In genomic region chr19:23543244-23544004, GRCm38 (mm10) we compare ENCODE assay signal across 21 mouse cellular contexts.
DNase-seq lines count a peak whose midpoint lies in the region; ATAC-seq and TF ChIP-seq lines count a peak whose summit lies in the region.
"Had no signal": no experiment of that assay in that cellular context is flagged by ENCODE, and none has a peak within 500 bp of the region (broad histone marks: within the 10 kb centered on the region; RNA-seq: fewer than 3 reads in every experiment).

No protein-coding gene starts in this region.

- no peak overlapping the region for H3K9ac ChIP-seq in midbrain, embryonic 12.5 days (replicated peaks)
- H3K9ac ChIP-seq in midbrain, postnatal 0 days (replicated peaks; ENCODE audit: low read length, poor library complexity, severe bottlenecking): no peak overlapping the region
- no peak overlapping the region for H3K9ac ChIP-seq in forebrain, embryonic 15.5 days (replicated peaks)
- no peak overlapping the region for H3K9ac ChIP-seq in hindbrain, embryonic 11.5 days (ENCODE audit: low read depth, low read length)
- H3K9ac ChIP-seq: embryonic facial prominence, embryonic 15.5 days; heart, embryonic 13.5 days; hindbrain, embryonic 13.5 days had no signal

- TF ChIP-seq CTCF in midbrain, postnatal 0 days (IDR thresholded peaks at IDR 0.05): no peak
- TF ChIP-seq CTCF in brain, embryonic 14.5 days (IDR thresholded peaks at IDR 0.05; ENCODE audit: borderline replicate concordance, extremely low read depth, insufficient read depth, insufficient read length): no peak

- intact Hi-C loops in left cerebral cortex, postnatal 36 days (cut with DNase I): loop anchor here (10.0 kb wide), 1 partner anchor 211 kb away; the partner anchor contains the start of gene Apba1

- H3K27me3 ChIP-seq in midbrain, embryonic 12.5 days: no peaks in the 10 kb centered on the region
- H3K27me3 ChIP-seq in midbrain, postnatal 0 days (ENCODE audit: insufficient read depth, low read length): no peaks in the 10 kb centered on the region
- no peaks in the 10 kb centered on the region for H3K27me3 ChIP-seq in forebrain, embryonic 15.5 days
- no peaks in the 10 kb centered on the region for H3K27me3 ChIP-seq in hindbrain, embryonic 11.5 days (ENCODE audit: control insufficient read depth, insufficient read depth, low read length)
- H3K27me3 ChIP-seq: CH12.LX; embryonic facial prominence, embryonic 15.5 days; heart, embryonic 13.5 days; hindbrain, embryonic 13.5 days had no signal

- DNase-seq in midbrain, postnatal 0 days (ENCODE audit: low spot score): no peak
- peak; percentile 89 for DNase-seq in brain, embryonic 14.5 days (ENCODE audit: low read depth)
- DNase-seq in retina, embryonic 14.5 days (ENCODE audit: low spot score): peak; percentile 36
- no peak for DNase-seq in hindbrain, embryonic 11.5 days (ENCODE audit: low spot score)
- no peak for DNase-seq in left cerebral cortex, postnatal 36 days (ENCODE audit: low spot score in 2 of 2)
- DNase-seq: adrenal gland, adult 2 months; adrenal gland, postnatal 25 days; cerebellum, adult 2 months; cerebellum, postnatal 14 days; embryo, embryonic 11 days; gastrocnemius, postnatal 36 days; heart, adult 11 months; heart, postnatal 4 days had no signal

- no peaks in the 10 kb centered on the region for H3K36me3 ChIP-seq in midbrain, embryonic 12.5 days
- H3K36me3 ChIP-seq in midbrain, postnatal 0 days (ENCODE audit: insufficient read depth, low read length): no peaks in the 10 kb centered on the region
- H3K36me3 ChIP-seq in forebrain, embryonic 15.5 days: no peaks in the 10 kb centered on the region
- H3K36me3 ChIP-seq in hindbrain, embryonic 11.5 days (ENCODE audit: control insufficient read depth, insufficient read depth, low read length): no peaks in the 10 kb centered on the region
- H3K36me3 ChIP-seq: embryonic facial prominence, embryonic 15.5 days; heart, embryonic 13.5 days; hindbrain, embryonic 13.5 days had no signal

- H3K4me3 ChIP-seq in midbrain, embryonic 12.5 days: no peak overlapping the region
- H3K4me3 ChIP-seq in midbrain, postnatal 0 days (ENCODE audit: low read depth, low read length): no peak overlapping the region
- H3K4me3 ChIP-seq in forebrain, embryonic 15.5 days: no peak overlapping the region
- H3K4me3 ChIP-seq in hindbrain, embryonic 11.5 days (ENCODE audit: low read depth, low read length): no peak overlapping the region
- H3K4me3 ChIP-seq: embryonic facial prominence, embryonic 15.5 days; erythroblast, embryonic 14.5 days; heart, embryonic 13.5 days; hindbrain, embryonic 13.5 days had no signal

- no peaks in the 10 kb centered on the region for H3K9me3 ChIP-seq in midbrain, embryonic 12.5 days
- H3K9me3 ChIP-seq in midbrain, postnatal 0 days (ENCODE audit: low read length): no peaks in the 10 kb centered on the region
- no peaks in the 10 kb centered on the region for H3K9me3 ChIP-seq in forebrain, embryonic 15.5 days
- no peaks in the 10 kb centered on the region for H3K9me3 ChIP-seq in hindbrain, embryonic 11.5 days (ENCODE audit: control insufficient read depth, low read length)
- H3K9me3 ChIP-seq: embryonic facial prominence, embryonic 15.5 days; heart, embryonic 13.5 days; hindbrain, embryonic 13.5 days had no signal

- WGBS in midbrain, embryonic 12.5 days: 66% methylated on average over 11 of the region's 11 CpGs
- WGBS in midbrain, postnatal 0 days: 54% methylated on average over 11 of the region's 11 CpGs
- WGBS in forebrain, embryonic 15.5 days: 18% methylated on average over 11 of the region's 11 CpGs
- 85% methylated on average over 11 of the region's 11 CpGs for WGBS in hindbrain, embryonic 11.5 days

- H3K4me2 ChIP-seq in midbrain, embryonic 12.5 days (replicated peaks): no peak overlapping the region
- no peak overlapping the region for H3K4me2 ChIP-seq in midbrain, postnatal 0 days (ENCODE audit: low read depth, low read length, poor library complexity, severe bottlenecking)
- no peak overlapping the region for H3K4me2 ChIP-seq in forebrain, embryonic 15.5 days (replicated peaks)
- H3K4me2 ChIP-seq in hindbrain, embryonic 11.5 days (replicated peaks; ENCODE audit: low read depth, low read length): no peak overlapping the region
- H3K4me2 ChIP-seq: embryonic facial prominence, embryonic 15.5 days; heart, embryonic 13.5 days; hindbrain, embryonic 13.5 days had no signal

- H3K27ac ChIP-seq in midbrain, embryonic 12.5 days (replicated peaks): no peak overlapping the region
- H3K27ac ChIP-seq in midbrain, postnatal 0 days (ENCODE audit: low read depth, low read length): no peak overlapping the region
- no peak overlapping the region for H3K27ac ChIP-seq in forebrain, embryonic 15.5 days (replicated peaks)
- H3K27ac ChIP-seq in hindbrain, embryonic 11.5 days (ENCODE audit: low read depth, low read length): no peak overlapping the region
- H3K27ac ChIP-seq: embryonic facial prominence, embryonic 15.5 days; heart, embryonic 13.5 days; hindbrain, embryonic 13.5 days; hindbrain, postnatal 0 days had no signal

- no peak for TF ChIP-seq POLR2A in brain, embryonic 14.5 days (IDR thresholded peaks at IDR 0.05; ENCODE audit: borderline replicate concordance, extremely low read depth, insufficient read depth, insufficient read length, poor library complexity, severe bottlenecking)

- ATAC-seq in midbrain, embryonic 12.5 days (ENCODE audit: low FRiP score, low read depth): peak; percentile 58; the same call in 1 of the 2 replicates
- no peak for ATAC-seq in midbrain, postnatal 0 days (ENCODE audit: low FRiP score)
- ATAC-seq in forebrain, embryonic 15.5 days (replicated peaks): peak; percentile 60; the same call in 1 of the 2 replicates
- no peak for ATAC-seq in hindbrain, embryonic 11.5 days (ENCODE audit: low FRiP score)
- ATAC-seq: hindbrain, postnatal 0 days had no signal

- peaks cover 6% of the 10 kb centered on the region; the same call in 1 of the 2 replicates for H3K4me1 ChIP-seq in midbrain, embryonic 12.5 days
- H3K4me1 ChIP-seq in midbrain, postnatal 0 days (ENCODE audit: insufficient read depth, low read length): no peaks in the 10 kb centered on the region
- H3K4me1 ChIP-seq in forebrain, embryonic 15.5 days: peaks cover 11% of the 10 kb centered on the region
- no peaks in the 10 kb centered on the region for H3K4me1 ChIP-seq in hindbrain, embryonic 11.5 days (replicated peaks; ENCODE audit: control insufficient read depth, insufficient read depth, low read length)
- H3K4me1 ChIP-seq: embryonic facial prominence, embryonic 15.5 days; heart, embryonic 13.5 days; hindbrain, embryonic 13.5 days had no signal

Comparison
In these comparisons a context has a peak if more than half of its experiments do, and no peak if none do; other contexts are left out.
1. ATAC-seq: peak in midbrain, embryonic 12.5 days (single experiment) and forebrain, embryonic 15.5 days (single experiment); none in midbrain, postnatal 0 days (single experiment) and hindbrain, embryonic 11.5 days (single experiment).
2. DNase-seq: peak in brain, embryonic 14.5 days (single experiment) and retina, embryonic 14.5 days (single experiment); none in midbrain, postnatal 0 days (single experiment), hindbrain, embryonic 11.5 days (single experiment) and left cerebral cortex, postnatal 36 days (0 of 2).